Mouse (Mus musculus) ES-E14 (cell line): Measurements from ENCODE around the gene Agap2. TPM values are rescaled to one million over a fixed set of nuclear protein-coding genes. Genes with fewer than 3 reads are reported as not detected.
"Not testable (repeated sequence)": the region's sequence is repeated elsewhere in the genome, so short reads cannot be mapped to it uniquely, and the experiment has no call there.

ENCODE experiments used
- DNase-seq: peaks from one replicate; pipeline ENCODE4 v3.0.0-alpha.2; 2013; ENCODE audit warnings: low read depth, low spot score
- H3K27ac ChIP-seq: 2 replicates; pipeline ENCODE4 v1.5.1; 2012; ENCODE audit warnings: low read depth, mild to moderate bottlenecking, low read length, moderate library complexity, mixed read lengths; ENCODE audit not compliant: poor library complexity, insufficient read depth, severe bottlenecking
- H3K36me3 ChIP-seq: 2 replicates; pipeline ENCODE4 v1.6.1; 2012; ENCODE audit warnings: mild to moderate bottlenecking, low read length, moderate library complexity, mixed read lengths; ENCODE audit not compliant: control insufficient read depth, poor library complexity, insufficient read depth, severe bottlenecking
- H3K4me1 ChIP-seq, 2 experiments: fragments of 150-350 bp in 1 of 2; sonication (generic) in 1 of 2; 2 replicates each; pipeline ENCODE4 v1.6.1; 2012; ENCODE audit warnings: low read length in 2 of 2, mild to moderate bottlenecking in 1 of 2, mixed read lengths in 1 of 2; ENCODE audit not compliant: control insufficient read depth in 2 of 2, insufficient read depth in 2 of 2, poor library complexity in 1 of 2
- H3K4me3 ChIP-seq, 2 experiments: fragments of 150-350 bp in 1 of 2; sonication (generic) in 1 of 2; 2 replicates each; pipeline ENCODE4 v1.5.1; 2012; ENCODE audit warnings: low read length in 2 of 2, low read depth in 1 of 2, mild to moderate bottlenecking in 1 of 2, mixed read lengths in 1 of 2; ENCODE audit not compliant: insufficient read depth in 1 of 2, poor library complexity in 1 of 2, severe bottlenecking in 1 of 2
- H3K9ac ChIP-seq: 2 replicates; pipeline ENCODE4 v1.6.1; 2012; ENCODE audit warnings: low read depth, mild to moderate bottlenecking, low read length, mixed read lengths; ENCODE audit not compliant: poor library complexity, insufficient read depth, severe bottlenecking
- H3K9me3 ChIP-seq: fragments of 150-350 bp; sonication (generic); 2 replicates; pipeline ENCODE4 v1.6.1; 2012; ENCODE audit warnings: low read depth, mild to moderate bottlenecking, low read length; ENCODE audit not compliant: control insufficient read depth, insufficient read depth
- CHD2 ChIP-seq: IDR thresholded peaks from 2 replicates; pipeline ENCODE4 v1.6.1; 2014; ENCODE audit warnings: mild to moderate bottlenecking, low read depth, low read length, inconsistent platforms
- HCFC1 ChIP-seq: IDR thresholded peaks from 2 replicates; pipeline ENCODE4 v1.6.1; 2012; ENCODE audit warnings: low read length, inconsistent platforms, borderline replicate concordance; ENCODE audit not compliant: insufficient read depth
- MAFK ChIP-seq: IDR thresholded peaks from 2 replicates; pipeline ENCODE4 v1.6.1; 2014; ENCODE audit warnings: mild to moderate bottlenecking, low read depth, low read length, inconsistent platforms; ENCODE audit not compliant: insufficient read depth
- ZC3H11A ChIP-seq: IDR thresholded peaks from 2 replicates; pipeline ENCODE4 v1.6.1; 2012; ENCODE audit warnings: low read depth, mild to moderate bottlenecking, inconsistent platforms, low read length, borderline replicate concordance
- ZNF384 ChIP-seq: IDR thresholded peaks from 2 replicates; pipeline ENCODE4 v1.6.1; 2012; ENCODE audit warnings: low read depth, low read length, inconsistent platforms
- in situ Hi-C, 2 experiments: fragments of 600-800 bp; cut with MboI; formaldehyde crosslinking; loops; one replicate each; pipeline ENCODE4 v1.15.1; 2025; ENCODE audit warnings: low sequenced_read_pairs in 2 of 2, inconsistent platforms in 1 of 2; ENCODE audit not compliant: unreplicated experiment in 2 of 2
- total RNA-seq: library from RNA; depleted of rRNA; stranded (reverse); fragments of 300-350 nt; gene quantifications from 2 replicates; pipeline ENCODE4 v1.2.3, GENCODE M21; 2012

The Agap2 gene
- total RNA-seq, 1 experiment, result 1.4 TPM

GRCm38 (mm10) chr10:127059968-127060916 lies 14.8 kb upstream of the Agap2 start, which contains the start of gene March9:
Gene March9, minus strand, starts transcription at chr10:127060184.
- in situ Hi-C loops, result no loop called here
- Histone ChIP-seq H3K4me1 (peaks cover 2 to 21% of the 10 kb centered on the region in 2 experiments; a peak in 3 of 4 replicates), H3K36me3 (peaks cover 23% of the 10 kb centered on the region), H3K4me3 (peak within 1 kb of the TSS; percentile 68 to 88), H3K9ac (peak within 1 kb of the TSS; percentile 71), H3K27ac (no peak within 1 kb of the TSS), H3K9me3 (no peaks in the 10 kb centered on the region)
- TF ChIP-seq ZNF384 (no peak), HCFC1 (no peak), MAFK (no peak), ZC3H11A (no peak), CHD2 (no peak)
- no peak for DNase-seq

DNA sequence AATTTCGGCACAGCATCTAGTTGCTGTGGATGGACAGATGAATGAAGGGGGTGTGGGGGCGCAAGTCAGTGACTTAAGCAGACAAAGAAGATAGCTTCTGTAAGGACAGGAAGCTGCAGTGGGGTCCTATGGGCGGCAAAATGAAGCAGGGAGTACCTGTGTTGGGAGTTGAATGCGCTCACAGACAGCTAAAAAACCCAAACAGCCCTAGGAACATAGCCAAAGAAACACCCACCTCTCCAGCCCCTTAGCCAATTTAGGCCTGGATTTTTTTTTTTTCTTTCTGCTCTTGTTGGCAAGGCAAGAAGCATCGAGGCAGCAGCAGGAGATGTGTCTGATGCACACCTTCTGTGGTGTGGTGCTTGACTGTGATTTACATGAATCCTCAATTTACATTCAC lies 14.0 kb upstream of the Agap2 start:
- H3K4me1 ChIP-seq, result peaks cover 2 to 19% of the 10 kb centered on the region in 2 experiments; a peak in 3 of 4 replicates
- in situ Hi-C loops, result no loop called here
- no peak overlapping the region for H3K4me3 ChIP-seq
- H3K9me3 ChIP-seq, result no peaks in the 10 kb centered on the region
- H3K36me3 ChIP-seq, result peaks cover 30% of the 10 kb centered on the region
- TF ChIP-seq MAFK, result no peak
- TF ChIP-seq ZC3H11A, result no peak
- no peak for TF ChIP-seq HCFC1
- no peak for TF ChIP-seq CHD2
- no peak for TF ChIP-seq ZNF384
- no peak overlapping the region for H3K27ac ChIP-seq
- no peak for DNase-seq
- H3K9ac ChIP-seq, result no peak overlapping the region

DNA sequence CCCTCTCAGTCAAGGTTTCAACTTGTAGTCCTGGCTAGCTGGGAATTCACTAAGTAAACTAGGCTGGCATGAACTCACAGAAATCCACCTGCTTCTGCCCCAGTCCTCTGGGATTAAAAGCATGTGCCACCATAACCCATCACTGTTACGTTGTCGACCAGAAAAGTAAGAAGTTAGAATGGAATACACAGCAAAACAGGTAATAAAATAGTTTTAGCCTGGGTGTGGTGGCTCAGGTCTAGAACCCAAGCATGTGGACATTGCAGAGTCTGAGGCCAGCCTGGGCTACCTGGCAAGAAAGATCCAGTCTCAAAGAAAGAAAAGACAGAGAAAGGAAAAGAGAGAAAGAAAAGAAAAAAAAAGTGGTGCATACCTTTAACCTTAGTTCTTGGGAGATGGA lies 13.6 kb upstream of the Agap2 start:
- Histone ChIP-seq H3K27ac (no peak overlapping the region), H3K9me3 (no peaks in the 10 kb centered on the region), H3K36me3 (peaks cover 28% of the 10 kb centered on the region), H3K9ac (no peak overlapping the region), H3K4me3 (no peak overlapping the region), H3K4me1 (peaks cover 2 to 15% of the 10 kb centered on the region in 2 experiments; a peak in 3 of 4 replicates)
- in situ Hi-C loops, result no loop called here
- DNase-seq, result no peak
- TF ChIP-seq HCFC1 (no peak), MAFK (no peak), ZC3H11A (no peak), CHD2 (no peak), ZNF384 (no peak)

DNA sequence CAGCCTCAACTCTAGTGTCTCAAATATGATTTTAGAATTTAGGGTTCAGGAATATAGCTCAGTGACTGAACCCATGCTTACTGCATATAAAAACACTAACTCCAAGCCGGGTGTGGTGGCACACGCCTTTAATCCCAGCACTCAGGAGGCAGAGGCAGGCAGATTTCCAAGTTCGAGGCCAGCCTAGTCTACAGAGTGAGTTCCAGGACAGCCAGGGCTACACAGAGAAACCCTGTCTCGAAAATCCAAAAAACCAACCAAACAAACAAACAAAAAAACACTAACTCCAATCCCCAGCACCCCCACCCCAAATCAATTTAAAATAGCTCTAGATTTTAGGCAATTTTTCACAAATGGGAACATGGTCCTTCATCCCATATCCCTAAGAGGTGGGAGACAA lies 13.0 kb upstream of the Agap2 start:
- H3K4me1 ChIP-seq, result peaks cover 2 to 16% of the 10 kb centered on the region in 2 experiments; a peak in 3 of 4 replicates
- in situ Hi-C loops, H3K4me3 ChIP-seq, H3K9ac ChIP-seq, H3K9me3 ChIP-seq, DNase-seq, H3K27ac ChIP-seq: not testable (repeated sequence)
- H3K36me3 ChIP-seq, result peaks cover 30% of the 10 kb centered on the region
